Mouse (Mus musculus) cortical plate, adult 2 months (tissue): ENCODE results near the gene Pcnp.
A peak's percentile ranks its signal among the peaks of the same experiment; 100 is the strongest.

Source experiments
- CTCF ChIP-seq: fragments of 200-500 bp; IDR thresholded peaks from 2 replicates; pipeline ENCODE4 v1.5.1; 2011; ENCODE audit warnings: mild to moderate bottlenecking, control low read depth, low read length; ENCODE audit not compliant: insufficient read depth; ENCODE audit errors: extremely low read depth
- POLR2A ChIP-seq: fragments of 200-500 bp; IDR thresholded peaks from 2 replicates; pipeline ENCODE4 v1.6.1; 2011; ENCODE audit warnings: mild to moderate bottlenecking, low read length, control low read depth; ENCODE audit not compliant: insufficient read depth; ENCODE audit errors: extremely low read depth

DNA sequence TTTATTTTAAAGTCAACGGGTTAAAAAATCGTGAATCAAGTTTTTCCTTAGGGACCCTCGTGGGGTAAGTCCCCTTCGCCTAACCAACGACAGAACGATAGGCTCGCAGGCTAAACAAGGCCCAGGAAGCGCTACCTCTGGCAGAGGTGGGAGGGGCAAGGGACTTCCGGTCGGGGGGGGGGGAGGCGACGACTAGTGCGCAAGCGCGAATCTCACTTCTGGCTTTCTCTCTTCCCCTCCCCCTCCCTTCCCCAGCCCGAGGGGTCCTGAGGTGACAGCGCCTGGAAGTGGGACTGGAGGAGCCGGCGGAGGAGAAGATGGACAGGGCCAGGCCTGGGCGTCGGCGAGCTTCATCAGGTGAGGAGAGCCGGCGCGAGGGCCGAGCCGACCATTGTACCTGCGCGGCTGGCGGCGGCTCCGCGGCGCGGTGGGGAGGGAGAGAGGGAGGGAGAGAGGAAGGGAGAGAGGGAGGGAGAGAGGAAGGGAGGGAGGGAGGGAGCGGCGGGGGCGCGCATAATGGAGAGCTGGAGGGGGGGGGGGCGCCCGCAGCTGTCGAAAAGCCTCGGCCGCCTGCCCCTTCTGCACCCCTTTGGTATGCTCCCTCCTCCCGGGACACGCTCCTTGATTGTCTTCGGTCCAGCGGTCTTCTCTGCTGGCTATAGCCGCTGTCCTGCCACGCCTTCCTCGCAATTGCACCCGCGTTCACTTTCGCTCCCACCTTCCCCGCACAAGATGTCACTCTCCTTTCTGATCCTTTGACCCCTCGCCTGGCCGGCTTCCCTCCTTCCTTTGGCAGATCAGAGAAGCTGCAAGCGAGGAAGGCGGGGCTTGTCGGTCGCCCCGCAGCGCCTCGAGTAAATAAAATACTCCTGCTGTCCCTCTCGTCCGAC is 45.9 kb upstream of the Pcnp start:
- TF ChIP-seq CTCF (no peak), POLR2A (peak; percentile 40; the same call in 1 of the 2 replicates)
